Mouse (Mus musculus): ENCODE data around the gene Kbtbd12.

Gene Kbtbd12

DNA sequence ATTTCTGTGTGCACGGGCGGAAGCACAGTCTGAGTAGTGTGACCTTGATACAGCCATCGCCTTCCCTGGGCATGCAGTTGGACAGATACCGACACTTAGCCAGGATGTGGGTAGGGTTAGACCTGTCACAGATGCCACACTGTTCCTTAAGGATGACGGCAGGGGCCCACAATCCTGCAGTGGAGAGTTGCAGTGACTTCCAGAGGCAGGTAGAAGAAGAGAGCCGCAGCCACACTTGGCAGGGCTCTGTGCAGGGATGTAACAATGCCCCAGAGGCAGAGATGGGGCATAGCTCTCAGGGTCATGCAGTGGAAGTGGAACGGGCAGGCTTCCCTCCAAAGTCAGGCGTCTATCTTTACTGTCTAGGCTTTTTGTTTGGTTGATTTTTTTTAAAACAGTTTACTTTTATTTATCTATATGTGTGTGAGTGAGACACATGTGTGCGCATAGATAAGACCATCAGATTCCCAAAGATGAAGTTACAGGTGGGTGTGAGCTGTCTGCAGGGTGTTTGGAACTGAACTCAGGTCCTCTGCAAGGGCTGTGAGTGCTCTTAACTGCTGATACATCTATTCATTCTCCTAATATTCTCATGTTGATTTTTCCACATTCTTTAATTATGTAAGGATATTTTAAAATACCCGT, 89.2 kb downstream of the Kbtbd12 start:
- DNase-seq, result no peak

DNA sequence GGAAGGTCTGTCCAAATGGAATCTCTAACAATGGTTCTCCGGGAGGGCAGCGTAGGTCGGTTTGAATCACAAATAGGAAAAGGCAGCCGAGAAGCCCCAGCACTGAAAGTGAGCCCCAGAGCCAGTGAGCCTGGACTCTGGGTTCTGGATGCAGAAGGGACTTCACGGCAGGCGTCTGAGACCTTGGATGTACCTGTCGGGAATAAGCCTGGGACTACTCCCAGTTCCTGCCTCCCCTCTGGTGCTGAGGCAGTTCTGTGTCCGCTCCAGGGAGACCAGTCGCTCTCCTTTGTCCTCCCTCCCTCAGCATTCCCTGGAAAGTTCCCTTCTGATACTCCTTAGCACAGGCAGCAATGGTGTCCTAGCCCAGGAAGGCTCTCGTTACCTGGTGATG, 92.4 kb downstream of the Kbtbd12 start:
- no peak for DNase-seq

DNA sequence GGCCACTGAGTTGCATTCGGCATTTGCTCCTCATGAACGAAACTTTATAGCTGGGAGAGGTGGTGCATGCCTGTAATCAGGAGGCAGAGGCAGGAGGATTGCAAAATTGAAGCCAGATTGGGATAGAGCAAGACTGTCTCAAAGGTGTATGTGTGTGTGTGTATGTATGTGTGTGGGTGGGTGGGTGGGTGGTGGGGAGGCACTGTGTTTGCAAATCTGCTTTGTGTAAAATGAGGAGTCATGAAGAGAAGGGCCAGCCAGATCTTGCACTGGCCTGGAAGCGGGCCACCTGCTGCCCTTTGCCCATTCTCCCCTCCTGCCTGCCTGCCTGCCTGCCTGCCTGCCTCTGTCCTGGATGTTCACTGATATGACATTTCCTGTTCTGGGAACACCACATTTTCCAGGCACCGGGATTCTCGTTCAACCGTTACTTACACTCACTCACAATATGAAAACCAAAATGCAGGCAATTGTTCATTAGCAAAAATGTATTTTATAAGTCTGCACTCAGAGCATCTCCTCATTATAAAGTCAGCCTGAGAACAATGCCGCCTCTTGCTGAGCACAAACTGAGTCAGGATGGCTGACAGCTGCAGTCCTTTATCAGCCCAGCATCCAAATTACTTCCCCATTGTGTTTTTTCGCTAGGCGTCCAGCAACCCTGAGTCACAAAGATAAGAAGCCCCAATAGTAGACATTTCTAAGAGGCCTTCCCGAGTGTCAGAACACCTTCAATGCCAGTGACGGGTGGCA, 92.9 kb downstream of the Kbtbd12 start:
- peak; percentile 76 for DNase-seq

DNA sequence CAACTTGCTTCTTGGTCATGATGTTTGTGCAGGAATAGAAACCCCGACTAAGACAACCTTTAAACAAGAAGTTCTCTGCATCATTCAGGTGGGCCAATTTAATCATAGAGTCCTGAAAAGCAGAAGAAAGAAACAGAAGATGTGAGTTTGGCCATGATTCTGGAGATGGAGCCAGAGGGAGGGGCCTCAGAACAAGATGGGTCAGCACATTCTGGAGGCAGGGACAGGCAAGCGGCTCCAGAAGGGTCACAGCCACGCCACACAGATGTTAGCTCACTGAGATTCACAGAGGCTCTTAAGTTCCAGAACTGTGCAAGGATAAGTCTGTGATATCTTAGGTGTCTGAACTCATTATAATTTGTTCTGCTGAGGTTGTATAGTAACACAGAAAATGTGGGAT, 93.5 kb downstream of the Kbtbd12 start:
- DNase-seq, result peak; percentile 77

DNA sequence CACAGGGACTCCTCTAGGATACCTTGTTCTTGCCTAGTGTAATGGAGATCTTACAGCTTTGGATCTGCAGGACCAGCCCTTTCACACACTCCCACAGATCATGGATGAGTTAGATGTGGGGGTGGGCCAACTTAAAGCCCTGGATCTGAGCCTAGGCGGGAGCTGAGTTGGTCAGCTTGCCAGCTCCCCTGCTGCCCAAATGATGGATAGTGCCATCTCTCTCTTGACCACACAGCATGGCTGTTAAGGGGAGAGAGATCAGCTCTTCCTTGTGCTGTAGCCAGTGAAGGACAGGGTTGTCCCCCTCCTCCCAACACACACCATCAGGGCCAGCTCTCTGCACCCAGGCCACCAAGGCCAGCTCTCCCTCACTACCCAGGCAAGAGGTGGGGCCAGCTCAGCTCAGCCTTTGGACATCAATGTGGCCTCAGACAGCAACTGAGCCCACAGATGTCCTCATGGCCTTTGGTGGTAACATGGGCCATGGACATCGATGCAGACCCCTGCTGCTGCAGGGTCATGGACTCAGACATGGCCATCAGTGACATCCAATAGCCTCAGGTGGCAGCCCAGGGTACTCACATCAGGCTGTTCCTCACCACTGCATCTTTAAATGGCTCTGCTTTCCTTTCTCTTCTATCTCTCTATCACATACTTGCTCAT, 97.5 kb downstream of the Kbtbd12 start:
- peak; percentile 85 for DNase-seq

DNA sequence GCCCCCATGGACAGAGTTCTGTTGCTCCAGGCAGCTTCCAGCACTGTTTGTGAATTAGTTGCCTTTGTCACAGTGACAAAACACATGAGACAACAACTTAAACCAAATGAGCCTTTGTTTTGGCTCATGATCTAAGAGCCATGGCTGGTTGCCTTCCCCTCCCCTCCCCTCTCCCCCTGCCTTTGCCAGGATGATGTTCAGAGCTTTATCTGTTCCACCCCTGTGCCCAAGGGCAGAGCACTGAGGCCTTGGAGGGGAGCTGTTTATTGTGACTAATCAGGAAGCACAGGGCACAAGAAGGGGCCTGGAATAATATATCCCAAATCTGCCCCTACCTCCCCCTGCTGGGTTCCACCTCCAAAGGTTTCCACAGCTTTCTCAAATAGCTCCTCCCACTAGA, 107.4 kb downstream of the Kbtbd12 start:
- DNase-seq, result peak; percentile 72

DNA sequence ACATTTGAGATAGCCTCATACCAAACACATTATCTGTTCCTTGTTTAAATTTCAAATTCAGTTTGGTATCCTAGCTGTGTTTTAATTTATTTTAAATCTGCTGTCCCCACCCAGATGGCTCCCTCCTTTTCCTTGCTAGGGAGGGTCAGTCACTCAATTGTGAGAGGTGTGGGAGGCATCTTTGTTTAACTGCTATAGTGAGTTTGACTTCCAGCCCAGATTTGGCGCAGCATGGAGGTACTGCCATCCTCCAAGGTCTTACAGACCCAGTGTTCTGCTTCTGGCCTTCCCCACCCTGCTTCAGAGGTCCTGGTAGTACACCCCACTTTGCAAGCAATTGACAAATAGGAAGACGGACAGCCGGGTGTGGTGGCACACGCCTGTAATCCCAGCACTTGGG, 113.7 kb downstream of the Kbtbd12 start:
- peak; percentile 17 for DNase-seq

DNA sequence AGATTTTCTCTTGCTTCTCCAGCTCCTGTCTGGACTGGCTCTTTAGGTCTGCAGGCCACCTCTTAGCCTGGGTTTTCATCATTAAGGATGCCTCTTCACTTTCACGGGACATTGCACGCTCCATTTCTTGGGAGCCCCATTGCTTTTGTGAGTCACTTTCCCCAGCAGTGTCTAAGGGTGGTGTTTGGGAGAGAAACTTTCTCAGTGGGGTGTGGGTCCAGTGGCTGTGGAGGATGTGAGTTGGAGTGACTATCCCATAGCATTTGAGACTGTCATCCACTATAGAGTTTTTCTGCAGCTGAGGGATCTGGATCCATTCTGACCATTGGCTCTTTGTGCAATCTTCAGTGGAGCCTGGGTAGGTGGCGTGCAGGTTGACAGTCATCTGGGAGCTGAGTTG, 114.3 kb downstream of the Kbtbd12 start:
- peak; percentile 80 for DNase-seq

DNA sequence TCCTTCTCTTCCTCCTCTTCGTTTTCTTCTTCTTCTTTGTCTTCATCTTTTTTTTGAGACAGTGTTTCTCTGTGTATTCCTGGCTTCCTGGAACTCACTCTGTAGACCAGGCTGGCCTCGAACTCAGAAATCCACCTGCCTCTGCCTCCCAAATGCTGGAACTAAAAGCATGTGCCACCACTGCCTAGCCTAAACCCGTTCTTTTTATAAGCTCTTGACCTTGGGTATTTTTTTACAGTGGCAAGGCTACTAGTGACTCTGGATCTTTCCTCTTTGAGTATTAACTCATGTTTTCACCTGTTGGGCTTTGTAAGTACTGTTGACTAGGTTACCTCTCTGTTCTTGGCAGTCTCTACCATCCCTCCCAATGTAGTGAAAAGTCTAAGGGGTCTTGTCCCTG, 114.7 kb downstream of the Kbtbd12 start:
- DNase-seq, result no peak

DNA sequence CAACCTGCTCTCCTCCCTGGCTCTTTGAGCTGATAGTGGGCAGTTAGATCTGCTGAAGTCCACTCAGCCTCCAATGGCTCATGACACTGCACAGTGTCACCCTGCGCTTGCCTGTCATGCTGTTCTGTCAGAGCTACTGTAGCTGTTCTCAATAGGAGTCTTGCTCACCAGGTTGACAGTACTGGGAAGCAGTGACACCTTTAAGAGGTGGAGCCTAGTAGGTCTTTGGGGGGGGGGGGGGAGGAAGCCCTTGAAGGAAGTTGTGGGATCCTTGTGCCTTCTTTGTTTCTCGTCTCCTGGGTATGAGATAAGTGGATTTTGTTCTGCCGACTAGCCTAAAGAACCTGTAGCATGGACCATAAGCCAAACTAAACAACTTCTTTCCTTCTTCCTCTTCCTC, 115.1 kb downstream of the Kbtbd12 start:
- DNase-seq, result no peak

DNA sequence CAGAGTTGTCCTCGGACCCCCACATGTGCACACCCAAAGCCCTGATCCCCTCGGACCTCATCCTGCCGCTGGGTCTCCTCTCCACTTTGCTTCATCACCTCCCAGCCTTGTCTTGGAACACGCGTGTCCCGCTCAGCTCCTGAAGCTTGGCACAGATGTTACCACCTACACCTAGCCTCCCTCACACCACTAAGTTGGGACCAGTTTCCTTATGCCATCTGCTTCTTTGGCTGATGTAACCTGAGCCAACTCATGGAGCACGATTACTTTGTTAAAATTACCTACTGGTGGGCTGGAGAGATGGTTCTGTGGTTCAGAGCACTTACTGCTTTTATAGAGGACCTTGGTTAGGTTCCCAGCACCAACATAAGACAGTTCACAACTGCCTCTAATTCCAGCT, 115.9 kb downstream of the Kbtbd12 start:
- DNase-seq, result peak; percentile 85

DNA sequence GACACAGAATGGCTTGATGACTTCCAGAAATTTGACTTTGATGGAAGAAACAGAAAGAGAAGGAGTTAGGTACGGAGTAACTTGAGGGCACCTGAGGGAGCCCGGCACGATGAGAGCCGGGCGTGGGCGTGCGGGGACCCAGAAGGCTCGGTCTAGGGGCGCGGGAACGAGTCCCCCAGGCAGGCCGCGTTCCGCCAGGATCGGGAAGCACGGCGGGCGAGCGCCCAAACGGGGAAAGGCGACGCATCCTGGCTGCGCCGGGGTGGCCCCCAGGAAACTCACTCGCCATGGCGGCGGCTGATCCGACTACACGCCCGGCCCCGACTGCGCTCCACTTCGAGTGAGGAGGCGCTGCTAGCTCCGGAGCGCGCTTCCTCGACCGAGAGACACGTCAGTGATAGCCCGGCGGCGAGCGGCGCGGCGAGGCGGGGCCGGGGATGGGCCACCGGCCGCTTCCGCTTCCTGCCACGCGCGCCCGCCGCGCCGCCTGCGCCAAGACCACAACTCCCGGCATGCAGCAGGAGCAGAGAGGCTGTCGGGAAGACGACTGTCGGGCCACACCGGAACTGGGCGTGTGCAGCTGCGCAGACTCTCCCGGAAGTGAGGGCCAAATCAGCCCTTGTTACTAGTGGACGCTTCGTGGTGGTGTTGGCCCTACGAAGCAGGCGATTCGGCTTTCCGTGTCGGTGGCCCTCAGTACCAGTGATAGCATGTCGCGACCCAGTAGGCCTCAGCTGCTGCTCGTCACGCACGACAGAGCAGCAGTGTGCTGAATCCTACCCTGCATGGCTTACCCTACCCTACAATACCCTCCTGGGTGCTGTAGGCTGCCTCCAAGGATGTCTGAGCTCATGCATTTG, 119.1 kb downstream of the Kbtbd12 start, which contains the start of gene Sec61a1:
Gene Sec61a1, minus strand, starts transcription at position 502 of the 860 bp plus-strand sequence.
- DNase-seq, result peak; percentile 100

DNA sequence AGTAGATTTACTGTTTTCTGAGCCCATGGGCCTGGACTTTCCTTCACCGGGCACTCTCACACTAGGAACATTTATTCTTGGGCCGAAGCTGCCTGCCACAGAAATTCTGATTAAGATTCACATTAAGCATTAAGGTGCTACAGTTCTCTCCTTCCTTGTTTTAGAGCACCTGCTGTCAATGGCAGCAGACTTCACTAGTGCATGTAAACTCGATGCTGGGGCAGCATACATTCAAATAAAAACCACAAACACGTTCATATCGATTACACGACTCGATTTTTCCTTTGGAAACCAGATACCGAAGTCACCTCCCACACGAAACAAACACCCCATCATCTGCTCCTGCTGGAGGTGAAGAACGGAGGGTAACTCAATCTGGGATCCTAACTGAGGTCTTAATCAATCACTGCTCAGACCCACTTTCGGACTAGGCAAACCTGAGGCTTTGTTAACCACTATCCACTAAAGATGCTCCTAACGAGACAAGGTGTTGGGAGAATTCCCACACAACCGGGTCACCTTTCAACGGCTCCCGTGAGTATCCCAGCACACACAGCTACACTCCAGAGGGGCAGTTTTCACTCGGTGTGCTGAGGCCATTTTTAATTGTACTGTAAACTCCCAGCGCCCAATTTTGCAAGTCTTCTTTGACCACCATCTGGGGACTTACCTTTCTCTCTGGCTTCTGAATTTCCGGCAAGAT, 119.9 kb downstream of the Kbtbd12 start:
- no peak for DNase-seq

DNA sequence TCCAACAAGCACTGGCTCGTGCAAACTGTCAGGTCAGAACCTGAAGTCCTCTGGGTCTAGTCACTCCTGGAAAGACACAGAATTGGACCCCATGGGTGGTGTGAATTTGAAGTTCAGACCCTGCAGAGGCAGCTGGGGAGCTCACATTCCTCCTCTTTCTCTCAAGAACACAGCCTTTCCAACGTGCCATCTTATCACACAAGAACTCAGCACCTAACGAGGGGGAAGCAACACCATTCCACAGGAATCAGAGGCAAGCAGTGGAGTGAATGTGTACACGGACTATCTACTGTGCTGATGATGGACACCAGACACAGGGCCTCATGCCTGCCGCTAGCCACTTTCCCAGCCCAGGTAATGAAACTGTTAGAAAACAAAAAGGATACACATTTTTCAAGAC, 121.1 kb downstream of the Kbtbd12 start:
- DNase-seq, result peak; percentile 83

DNA sequence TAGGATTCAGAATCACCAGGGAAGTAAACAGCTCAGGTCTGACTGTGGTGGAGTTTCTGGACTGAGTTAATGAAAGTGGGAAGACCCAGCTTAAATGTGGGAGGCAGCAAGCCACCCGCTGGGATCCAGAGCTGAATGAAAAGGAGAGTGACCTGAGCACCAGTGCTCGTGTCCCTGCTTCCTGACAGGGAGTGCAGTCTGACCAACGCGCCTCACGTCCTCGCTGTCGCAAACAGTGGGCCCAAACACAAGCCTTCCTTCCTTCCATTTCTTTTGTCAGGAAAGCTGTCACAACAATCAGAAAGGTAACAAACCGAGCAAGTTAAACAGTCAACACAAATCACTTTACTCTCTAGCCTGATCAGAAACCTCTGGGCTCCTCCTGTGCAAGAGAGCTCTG, 121.8 kb downstream of the Kbtbd12 start:
- DNase-seq, result peak; percentile 86

DNA sequence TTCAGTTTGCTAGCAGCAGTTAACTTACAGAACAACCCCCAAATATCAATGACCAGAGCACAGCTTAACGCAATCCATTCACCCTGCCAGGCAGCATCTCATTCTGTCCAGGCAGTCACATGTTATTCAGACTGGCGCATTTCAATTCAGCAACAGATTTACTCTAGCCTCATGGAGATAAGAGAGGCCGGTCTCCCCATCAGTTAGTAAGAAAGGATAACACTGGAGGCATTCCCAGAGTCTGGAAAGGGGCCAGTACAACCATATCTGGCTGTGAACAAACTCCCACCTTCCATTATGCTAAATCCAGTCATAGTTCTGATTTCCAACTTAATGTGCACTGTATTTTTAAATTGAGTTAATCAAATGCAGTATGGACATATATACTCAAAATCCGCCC, 123.2 kb downstream of the Kbtbd12 start:
- peak; percentile 86 for DNase-seq

DNA sequence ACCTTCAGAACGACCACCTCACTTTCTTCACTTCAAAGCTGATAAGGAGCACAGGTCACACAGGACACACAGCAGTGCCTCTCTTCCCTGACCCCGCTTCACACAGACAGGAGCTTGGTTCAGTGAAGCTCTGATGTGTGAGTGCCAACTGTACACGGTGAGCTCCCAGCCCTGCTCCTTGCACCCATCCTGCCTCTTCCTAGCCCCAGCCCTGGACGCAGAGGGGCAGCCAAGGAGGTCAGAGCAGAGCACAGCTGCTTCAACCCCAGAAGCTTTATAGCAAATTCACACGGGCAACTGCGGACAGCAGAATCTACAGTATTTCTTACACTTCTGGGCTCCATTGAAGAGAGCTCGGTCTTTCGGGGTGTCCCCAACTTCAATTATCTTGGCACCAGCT, 123.8 kb downstream of the Kbtbd12 start:
- peak; percentile 85 for DNase-seq

DNA sequence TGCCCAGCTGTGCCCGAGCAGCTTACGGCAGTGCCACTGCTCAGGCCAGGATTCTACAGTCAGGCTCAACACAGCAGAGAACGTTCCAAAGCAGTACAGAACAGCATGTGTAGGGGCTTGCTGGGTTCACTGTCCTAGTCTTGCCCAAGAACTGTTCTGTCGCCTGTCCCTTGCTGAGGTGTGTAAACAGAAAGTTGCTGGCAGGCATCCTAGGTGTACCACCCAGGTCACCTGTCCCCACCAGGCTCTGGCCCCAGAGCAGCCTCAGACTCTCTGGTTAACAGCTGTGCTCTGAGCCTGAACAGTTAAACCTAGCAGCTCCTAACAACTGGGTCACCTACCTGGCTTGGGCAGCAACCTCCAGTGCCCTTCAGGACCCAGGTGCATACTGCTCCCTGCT, 134.7 kb downstream of the Kbtbd12 start:
- no peak for DNase-seq

DNA sequence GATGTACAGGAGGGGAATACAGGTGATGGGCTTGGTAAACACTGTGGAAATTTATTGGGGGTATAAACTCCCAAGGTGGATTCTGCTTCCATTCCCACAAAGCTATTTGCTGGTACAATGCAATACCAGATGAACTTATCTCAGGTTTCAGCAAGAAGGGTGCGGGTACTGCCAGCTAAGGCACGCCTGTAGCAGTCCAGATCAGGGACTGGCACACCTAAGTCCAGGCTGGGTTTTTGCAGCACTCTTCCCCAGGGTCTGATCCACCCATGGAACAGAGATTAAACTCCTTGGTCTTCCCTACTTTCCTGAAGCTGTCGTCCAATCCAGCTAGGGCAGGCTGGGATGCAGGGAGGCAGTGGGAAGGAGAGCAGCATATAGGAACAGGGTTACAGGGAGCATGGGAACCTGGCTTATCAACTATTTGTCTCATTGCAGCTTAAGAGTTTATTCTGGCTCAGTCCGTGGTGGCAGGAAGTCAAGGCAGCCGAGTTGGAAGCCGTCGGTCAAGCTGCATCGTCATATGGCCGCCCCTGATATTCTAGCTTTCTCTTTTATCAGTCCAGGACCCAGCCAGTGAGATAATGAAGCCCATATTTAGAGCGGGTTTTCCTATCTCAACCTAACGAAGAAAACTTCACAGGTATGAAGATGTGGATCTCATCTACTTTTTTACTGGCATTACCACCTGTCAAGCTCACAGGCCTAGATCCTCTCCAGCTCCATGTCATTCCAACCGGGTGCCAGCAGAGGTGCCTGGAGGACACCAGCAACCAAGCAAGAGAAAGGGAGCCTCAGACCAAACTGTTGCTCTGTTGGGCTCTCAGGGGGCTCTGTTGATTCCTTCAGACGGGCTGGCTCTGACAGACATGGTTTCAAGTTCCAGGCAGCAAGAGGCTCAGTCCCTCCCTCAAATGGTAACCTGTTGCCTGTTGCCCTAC, 135.4 kb downstream of the Kbtbd12 start:
- peak; percentile 91 for DNase-seq

DNA sequence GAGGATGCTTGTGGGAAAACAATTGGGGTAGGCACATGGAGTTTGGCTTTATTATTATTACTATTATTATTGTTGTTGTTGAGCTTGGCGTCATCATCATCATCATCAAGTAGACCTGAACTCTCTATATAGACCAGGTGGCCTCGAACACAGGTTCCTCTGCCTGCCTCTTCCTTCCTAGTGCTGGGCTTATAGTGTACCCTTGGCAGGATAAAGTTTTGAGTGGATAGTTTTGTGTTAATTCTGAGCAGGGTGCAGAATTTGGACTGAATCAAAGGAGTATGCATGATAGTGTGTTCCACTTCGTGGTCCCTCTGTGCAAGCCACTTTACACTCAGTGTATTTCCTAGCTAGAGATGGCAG, 137.4 kb downstream of the Kbtbd12 start:
- DNase-seq, result no peak
